Mouse (Mus musculus) midbrain, embryonic 16.5 days (tissue): ENCODE data around the gene Tmem131l. TPM values are rescaled to one million over a fixed set of nuclear protein-coding genes. Genes with fewer than 3 reads are reported as not detected.

ENCODE experiments used
- ATAC-seq: fragments of 200-750 bp; cut with Nextera tagmentation; 2 replicates; pipeline ENCODE4 v1.8.0; 2017; ENCODE audit warnings: moderate TSS enrichment
- H3K27ac ChIP-seq: fragments of 300-500 bp; sonication (generic); 2 replicates; pipeline ENCODE4 v1.5.1; 2014; ENCODE audit warnings: mild to moderate bottlenecking, low read length, mixed read lengths
- H3K27me3 ChIP-seq: fragments of 300-500 bp; sonication (generic); 2 replicates; pipeline ENCODE4 v1.6.1; 2014; ENCODE audit warnings: low read depth, low read length, mixed read lengths; ENCODE audit not compliant: control insufficient read depth, insufficient read depth
- H3K36me3 ChIP-seq: fragments of 300-500 bp; sonication (generic); 2 replicates; pipeline ENCODE4 v1.6.1; 2014; ENCODE audit warnings: mild to moderate bottlenecking, low read length, moderate library complexity, mixed read lengths; ENCODE audit not compliant: control insufficient read depth, insufficient read depth
- H3K4me1 ChIP-seq: fragments of 300-500 bp; sonication (generic); 2 replicates; pipeline ENCODE4 v1.6.1; 2014; ENCODE audit warnings: mild to moderate bottlenecking, low read length, mixed read lengths; ENCODE audit not compliant: control insufficient read depth, insufficient read depth
- H3K4me2 ChIP-seq: fragments of 300-500 bp; sonication (generic); 2 replicates; pipeline ENCODE4 v1.6.1; 2014; ENCODE audit warnings: mild to moderate bottlenecking, low read length, mixed read lengths
- H3K4me3 ChIP-seq: fragments of 300-500 bp; sonication (generic); 2 replicates; pipeline ENCODE4 v1.5.1; 2014; ENCODE audit warnings: low read depth, mild to moderate bottlenecking, low read length, moderate library complexity, mixed read lengths
- H3K9ac ChIP-seq: fragments of 300-500 bp; sonication (generic); 2 replicates; pipeline ENCODE4 v1.6.1; 2014; ENCODE audit warnings: low read depth, low read length, mixed read lengths
- H3K9me3 ChIP-seq: fragments of 300-500 bp; sonication (generic); replicated peaks from 2 replicates; pipeline ENCODE4 v1.6.1; 2014; ENCODE audit warnings: mild to moderate bottlenecking, low read length, mixed read lengths; ENCODE audit not compliant: control insufficient read depth, poor library complexity, severe bottlenecking
- WGBS: fragments of 180-500 bp; shearing (Covaris S2); extraction: QIAGEN DNeasy Blood & Tissue Kit; methylation state at CpG from one replicate; pipeline ENCODE4 v1.1.7; 2014; 5-methylcytosine and 5-hydroxymethylcytosine counted together
- polyA plus RNA-seq: library from polyadenylated mRNA; unstranded; fragments of >200 nt; fragmentation: Nextera tagmentation; extraction: Ambion mirVana; gene quantifications from 2 replicates; pipeline ENCODE4 v1.2.1, GENCODE M21; 2015

Tmem131l gene
- 53.8 and 64.8 TPM in 2 replicates for polyA plus RNA-seq

DNA sequence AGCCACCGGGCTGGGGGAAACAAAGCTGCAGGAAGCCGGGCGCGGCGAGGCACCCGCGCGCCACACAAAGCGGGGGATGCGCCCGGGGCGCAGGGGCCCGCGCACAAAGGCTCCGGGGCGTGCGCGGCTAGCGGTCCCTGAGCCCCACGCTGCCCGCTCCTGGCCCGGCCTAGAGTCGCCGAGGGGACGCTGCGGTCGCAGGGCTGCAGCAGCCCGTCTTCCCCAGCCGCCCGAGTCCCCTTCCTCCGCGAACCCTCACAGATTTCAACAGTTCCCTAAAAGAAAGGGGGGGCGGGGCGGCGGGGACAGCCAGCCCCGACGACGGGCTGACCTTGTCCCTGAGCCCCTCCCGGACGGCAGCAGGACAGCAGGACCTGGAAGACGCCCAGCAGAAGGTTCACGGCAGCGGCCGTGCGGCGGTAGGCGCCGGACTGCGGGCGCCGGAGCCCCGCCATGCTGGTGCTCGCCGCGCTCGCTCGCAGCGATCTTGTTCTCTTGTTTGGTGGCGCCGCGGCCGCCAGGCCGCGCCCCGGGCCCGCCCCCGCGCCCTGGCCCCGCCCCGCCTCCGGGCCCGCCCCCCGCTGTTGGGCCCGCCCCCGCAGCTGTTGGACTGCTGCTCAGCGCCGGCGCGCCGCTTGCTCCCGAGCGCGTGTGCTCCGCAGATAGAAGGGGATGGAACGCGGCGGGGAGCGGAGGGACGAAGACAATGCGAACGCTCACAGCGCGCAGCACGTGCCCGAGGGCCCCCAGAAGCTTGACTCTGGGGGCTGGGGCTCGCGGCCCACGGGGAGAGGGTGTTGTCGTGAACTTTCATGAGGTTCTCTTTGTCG, at the start of gene Tmem131l:
Tmem131l (minus strand) TSS at position 530 of the 830 bp plus-strand sequence.
- peak; percentile 95 for ATAC-seq
- Histone ChIP-seq H3K27me3 (no peaks in the 10 kb centered on the region), H3K36me3 (no peaks in the 10 kb centered on the region), H3K27ac (peak within 1 kb of the TSS; percentile 95), H3K4me2 (peak within 1 kb of the TSS; percentile 90), H3K4me1 (peaks cover 31% of the 10 kb centered on the region), H3K4me3 (peak within 1 kb of the TSS; percentile 97), H3K9me3 (no peaks in the 10 kb centered on the region), H3K9ac (peak within 1 kb of the TSS; percentile 98)
- WGBS, result under 1% methylated on average over 97 of the region's 100 CpGs

- Histone ChIP-seq H3K4me1 (no peaks in the 10 kb centered on the region; the same call in 1 of the 2 replicates), H3K9me3 (no peaks in the 10 kb centered on the region), H3K27ac (no peak overlapping the region), H3K9ac (no peak overlapping the region), H3K27me3 (no peaks in the 10 kb centered on the region), H3K36me3 (no peaks in the 10 kb centered on the region), H3K4me3 (no peak overlapping the region), H3K4me2 (no peak overlapping the region)
- ATAC-seq, result no peak
- 32% methylated on average over 2 of the region's 2 CpGs for WGBS
Observed at GRCm38 (mm10) chr3:84086921-84087320, 46.9 kb upstream of the Tmem131l start.

DNA sequence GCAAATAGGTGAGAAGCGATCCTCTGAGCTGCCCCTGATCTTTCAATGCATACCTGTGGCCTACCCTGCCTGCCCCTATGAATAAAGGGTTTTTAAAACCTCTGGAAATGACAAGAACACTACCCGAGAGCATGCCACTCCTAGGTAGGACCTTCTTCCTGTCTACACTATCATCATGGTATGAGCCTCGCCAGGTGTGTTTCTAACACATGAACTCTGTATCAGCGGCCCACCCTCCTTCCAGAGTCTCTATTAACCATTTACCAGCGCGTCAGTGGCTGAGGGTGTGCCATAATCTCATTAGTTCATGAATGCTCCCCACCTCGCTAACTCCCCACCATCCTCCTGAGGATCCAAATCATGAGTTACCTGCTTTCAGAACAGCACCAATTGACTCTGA, 46.4 kb upstream of the Tmem131l start:
- Histone ChIP-seq H3K4me1 (no peaks in the 10 kb centered on the region; the same call in 1 of the 2 replicates), H3K9me3 (no peaks in the 10 kb centered on the region), H3K27ac (no peak overlapping the region), H3K36me3 (no peaks in the 10 kb centered on the region), H3K4me3 (no peak overlapping the region), H3K4me2 (no peak overlapping the region), H3K9ac (no peak overlapping the region), H3K27me3 (no peaks in the 10 kb centered on the region)
- ATAC-seq, result no peak
- WGBS, result 76% methylated on average over 7 of the region's 7 CpGs

- no peak overlapping the region for H3K4me2 ChIP-seq
- H3K9ac ChIP-seq, result no peak overlapping the region
- no peaks in the 10 kb centered on the region for H3K9me3 ChIP-seq
- ATAC-seq, result no peak
- WGBS, result 62% methylated on average over 9 of the region's 9 CpGs
- H3K27ac ChIP-seq, result no peak overlapping the region
- no peaks in the 10 kb centered on the region for H3K27me3 ChIP-seq
- no peaks in the 10 kb centered on the region for H3K36me3 ChIP-seq
- H3K4me1 ChIP-seq, result no peaks in the 10 kb centered on the region; the same call in 1 of the 2 replicates
- no peak overlapping the region for H3K4me3 ChIP-seq
Observed at GRCm38 (mm10) chr3:84085429-84085828, 45.5 kb upstream of the Tmem131l start.

- WGBS, result 94% methylated on average over 4 of the region's 4 CpGs
- Histone ChIP-seq H3K4me2 (no peak overlapping the region), H3K36me3 (no peaks in the 10 kb centered on the region), H3K4me3 (no peak overlapping the region), H3K9ac (no peak overlapping the region), H3K4me1 (no peaks in the 10 kb centered on the region), H3K27me3 (no peaks in the 10 kb centered on the region), H3K27ac (no peak overlapping the region), H3K9me3 (no peaks in the 10 kb centered on the region)
- no peak for ATAC-seq
Observed at GRCm38 (mm10) chr3:84081208-84081722, 41.3 kb upstream of the Tmem131l start.

DNA sequence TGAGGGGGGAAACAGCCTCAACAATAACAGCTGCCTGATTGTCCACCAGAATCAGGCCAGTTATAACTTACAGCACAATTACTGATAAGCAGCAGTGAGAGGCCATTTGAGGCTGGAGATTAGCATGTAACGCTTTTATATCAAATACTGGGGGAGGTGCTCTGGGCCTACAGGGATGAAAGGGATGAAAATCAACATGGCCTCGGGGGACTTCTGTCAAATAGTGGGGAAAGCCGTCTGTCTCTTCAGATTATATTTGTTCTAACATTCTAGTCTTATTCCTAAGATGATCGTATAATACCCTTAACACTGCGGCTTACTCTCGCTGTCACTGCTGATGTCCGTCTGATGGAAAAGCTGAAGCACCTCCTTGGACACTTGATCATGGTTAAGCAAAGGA, 40.1 kb upstream of the Tmem131l start:
- Histone ChIP-seq H3K9me3 (no peaks in the 10 kb centered on the region), H3K9ac (no peak overlapping the region), H3K4me2 (no peak overlapping the region), H3K27ac (no peak overlapping the region), H3K36me3 (no peaks in the 10 kb centered on the region), H3K4me1 (no peaks in the 10 kb centered on the region), H3K4me3 (no peak overlapping the region), H3K27me3 (no peaks in the 10 kb centered on the region)
- WGBS, result 41% methylated on average over 7 of the region's 7 CpGs
- ATAC-seq, result no peak

DNA sequence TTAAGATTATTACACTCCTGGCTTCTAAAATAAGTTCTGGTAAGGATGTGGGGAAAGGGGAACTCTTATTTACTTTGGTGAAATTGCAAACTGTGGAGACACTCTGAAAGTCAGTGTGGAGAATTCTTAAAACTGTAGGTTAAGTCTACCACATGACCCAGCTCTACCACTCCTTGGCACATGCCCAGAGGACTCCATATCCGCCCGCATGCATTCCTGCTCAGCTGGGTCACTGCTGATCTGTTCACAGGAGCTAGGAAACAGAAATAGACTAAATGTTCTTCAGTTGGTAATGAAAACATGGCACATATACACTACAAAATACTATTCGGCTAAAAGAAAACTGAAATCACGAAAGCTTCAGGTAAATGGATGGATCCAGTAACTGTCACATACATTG, 37.5 kb upstream of the Tmem131l start:
- Histone ChIP-seq H3K27me3 (no peaks in the 10 kb centered on the region), H3K4me1 (no peaks in the 10 kb centered on the region), H3K9me3 (no peaks in the 10 kb centered on the region), H3K27ac (no peak overlapping the region), H3K4me2 (no peak overlapping the region), H3K9ac (no peak overlapping the region), H3K4me3 (no peak overlapping the region), H3K36me3 (no peaks in the 10 kb centered on the region)
- 91% methylated on average over 4 of the region's 4 CpGs for WGBS
- no peak for ATAC-seq

DNA sequence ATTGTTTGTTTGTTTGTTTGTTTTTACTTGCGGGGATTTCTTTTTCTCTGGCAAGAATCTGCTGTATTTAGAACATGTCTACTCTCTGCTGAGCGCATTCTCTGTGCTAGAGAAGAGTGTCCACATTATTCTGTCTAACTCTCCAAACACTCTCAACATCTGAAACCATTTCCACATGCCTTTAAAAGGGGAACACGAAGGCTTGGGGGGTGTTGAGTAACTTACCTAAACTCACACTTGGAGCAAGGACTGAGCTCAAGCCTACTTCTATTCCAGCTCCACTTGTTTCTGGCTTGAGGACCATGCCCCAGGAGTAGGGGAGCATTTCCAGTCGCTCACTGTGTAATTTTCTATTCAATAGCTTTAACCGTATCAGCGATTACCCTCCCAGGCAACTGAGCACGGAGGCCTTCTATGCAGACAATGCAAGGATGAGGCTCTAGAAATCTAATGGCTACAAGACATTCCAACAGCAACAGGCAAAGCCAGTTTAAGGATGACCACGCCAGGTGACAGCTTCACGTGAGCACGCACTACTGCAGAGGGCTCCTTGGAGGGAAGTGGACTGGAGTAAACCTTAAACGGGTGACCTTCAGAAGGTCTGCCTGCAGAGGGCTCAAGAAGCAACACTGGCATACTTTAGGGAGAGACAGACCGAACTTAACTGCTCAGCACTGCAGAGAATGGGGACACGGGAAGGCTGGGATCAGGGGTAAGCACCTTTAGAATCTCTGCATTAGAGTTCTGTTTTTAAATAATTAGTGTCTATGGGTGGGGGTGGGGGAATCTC, 36.8 kb upstream of the Tmem131l start:
- Histone ChIP-seq H3K4me2 (no peak overlapping the region), H3K9me3 (no peaks in the 10 kb centered on the region), H3K27me3 (no peaks in the 10 kb centered on the region), H3K4me1 (no peaks in the 10 kb centered on the region), H3K27ac (no peak overlapping the region), H3K9ac (no peak overlapping the region), H3K36me3 (no peaks in the 10 kb centered on the region), H3K4me3 (no peak overlapping the region)
- ATAC-seq, result no peak
- WGBS, result 70% methylated on average over 13 of the region's 13 CpGs

DNA sequence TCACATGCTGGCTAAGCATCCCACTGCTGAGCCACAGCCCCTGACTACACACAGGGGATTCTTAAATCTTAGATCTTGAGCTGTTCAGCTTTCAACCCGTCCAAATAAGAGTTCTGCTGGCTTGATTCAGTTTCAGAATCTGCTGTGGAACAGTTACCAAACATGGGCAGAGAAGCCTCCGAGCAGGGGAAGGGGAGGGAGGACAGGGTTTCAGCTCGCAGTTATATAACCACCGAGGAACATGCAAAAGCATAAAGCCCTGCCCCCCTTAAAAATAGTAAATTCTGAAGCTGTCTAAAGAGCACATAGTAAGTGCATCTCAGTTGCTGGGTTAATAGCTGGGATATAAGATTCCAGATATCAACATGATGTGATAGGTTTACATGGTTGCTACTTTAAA, 35.5 kb upstream of the Tmem131l start:
- Histone ChIP-seq H3K9ac (no peak overlapping the region), H3K36me3 (no peaks in the 10 kb centered on the region), H3K27me3 (no peaks in the 10 kb centered on the region), H3K9me3 (no peaks in the 10 kb centered on the region), H3K4me2 (no peak overlapping the region), H3K4me3 (no peak overlapping the region), H3K4me1 (no peaks in the 10 kb centered on the region), H3K27ac (no peak overlapping the region)
- no peak for ATAC-seq
- 72% methylated on average over 4 of the region's 4 CpGs for WGBS
